Mouse (Mus musculus): ENCODE measurements around the gene Bckdhb.

DNA sequence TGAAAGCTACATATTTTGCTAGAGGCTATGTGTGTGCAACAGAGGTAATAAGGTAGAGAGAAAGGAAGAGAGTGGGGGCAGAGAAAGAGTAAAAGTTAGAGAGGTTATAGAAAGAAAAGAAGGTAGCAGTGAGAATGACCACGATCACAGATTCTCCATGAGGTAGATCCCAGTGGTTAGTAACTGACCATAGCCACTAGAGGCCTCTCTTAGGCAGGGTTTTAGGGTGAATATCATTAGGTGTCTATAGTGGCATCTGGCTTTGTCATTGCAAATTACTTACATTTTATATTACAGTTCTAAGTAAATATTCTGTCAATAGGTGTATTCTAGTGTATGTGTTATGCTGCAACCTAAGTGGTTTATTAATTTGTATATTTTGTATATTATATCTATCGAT is 94.7 kb downstream of the Bckdhb start:
- TF ChIP-seq POLR2A (IDR thresholded peaks at IDR 0.05; ENCODE audit: borderline replicate concordance, extremely low read depth, insufficient read depth, insufficient read length, poor library complexity, severe bottlenecking) (no peak), CTCF (IDR thresholded peaks at IDR 0.05; ENCODE audit: borderline replicate concordance, extremely low read depth, insufficient read depth, insufficient read length) (peak; percentile 64; the same call in 1 of the 2 replicates)
